Mouse (Mus musculus): ENCODE measurements around the gene Gm2564.
"Not testable (repeated sequence)": the region's sequence is repeated elsewhere in the genome, so short reads cannot be mapped to it uniquely, and the experiment has no call there.

The Gm2564 gene

GRCm38 (mm10) chr4:42629419-42629818 lies at the start of gene Gm2564:
Gm2564 (plus strand) TSS chr4:42629719.
- not testable (repeated sequence) for DNase-seq

- DNase-seq: not testable (repeated sequence)
Observed at GRCm38 (mm10) chr4:42611895-42612294, 17.6 kb upstream of the Gm2564 start, which contains the start of gene Gm10591. Gm10591 (plus strand) TSS chr4:42612195.

DNA sequence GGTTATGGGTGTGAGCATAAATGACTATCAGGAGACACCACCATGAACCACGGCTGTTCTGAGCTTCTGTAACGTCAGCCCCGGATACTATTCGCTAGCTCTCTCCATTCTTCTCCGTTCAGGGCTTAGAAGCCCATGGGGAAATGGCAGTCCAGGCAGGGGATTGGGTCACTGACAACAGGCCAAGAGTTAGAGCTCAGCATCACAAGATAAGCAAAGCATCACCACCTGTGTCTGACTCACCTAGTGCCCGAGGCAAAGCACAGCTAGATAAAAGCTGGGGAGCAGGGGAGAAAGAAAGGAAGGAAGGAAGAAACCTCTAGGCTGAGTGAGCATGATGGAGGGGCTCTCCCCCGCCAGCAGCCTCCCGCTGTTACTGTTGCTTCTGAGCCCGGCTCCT lies 25.4 kb downstream of the Gm2564 start, which contains the start of gene Ccl27b:
Gene Ccl27b (plus strand): TSS at position 301 of the 400 bp plus-strand sequence.
- not testable (repeated sequence) for DNase-seq

DNA sequence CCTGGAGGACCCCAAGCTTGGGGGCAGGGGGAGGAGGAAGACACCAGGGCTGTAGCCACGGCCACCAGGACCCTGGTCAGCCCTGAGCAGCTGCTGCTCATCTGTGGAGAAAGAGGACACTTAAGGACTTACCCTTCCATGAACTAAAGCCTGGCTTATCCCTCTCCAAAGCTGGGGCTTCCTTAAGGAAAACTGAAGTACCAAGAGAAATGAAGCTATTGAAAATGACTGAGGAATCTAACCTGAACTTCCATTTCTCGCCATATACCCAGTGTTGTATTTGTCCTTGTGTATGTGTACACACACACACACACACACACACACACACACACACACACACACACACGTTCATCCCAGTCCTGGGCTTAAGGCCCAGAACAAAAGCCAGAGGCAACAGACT lies 32.3 kb downstream of the Gm2564 start, which contains the start of gene Il11ra2:
Gene Il11ra2 (minus strand): TSS at position 101 of the 400 bp plus-strand sequence.
- not testable (repeated sequence) for DNase-seq

GRCm38 (mm10) chr4:42675415-42675814 lies 45.9 kb downstream of the Gm2564 start:
- DNase-seq: not testable (repeated sequence)

DNA sequence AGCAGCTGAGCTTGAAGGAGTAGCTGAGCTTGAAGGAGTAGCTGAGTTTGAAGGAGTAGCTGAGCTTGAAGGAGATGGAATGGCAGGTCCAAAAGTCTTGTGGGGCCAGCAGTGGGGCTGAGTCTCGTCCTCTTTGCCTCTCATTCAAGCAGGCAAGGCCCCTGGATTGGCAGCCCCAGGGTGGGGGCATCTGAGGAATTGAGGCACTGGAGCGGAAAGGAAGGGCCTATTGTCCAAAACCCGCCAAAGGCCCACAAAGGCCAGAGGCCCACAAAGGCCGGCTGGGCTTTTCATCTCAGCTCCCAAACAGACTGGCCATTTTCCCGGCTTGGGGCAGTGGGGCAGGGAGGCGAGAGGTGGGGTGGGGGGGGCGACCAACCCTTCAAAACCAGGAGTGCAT lies 49.8 kb downstream of the Gm2564 start:
- DNase-seq: not testable (repeated sequence)

DNA sequence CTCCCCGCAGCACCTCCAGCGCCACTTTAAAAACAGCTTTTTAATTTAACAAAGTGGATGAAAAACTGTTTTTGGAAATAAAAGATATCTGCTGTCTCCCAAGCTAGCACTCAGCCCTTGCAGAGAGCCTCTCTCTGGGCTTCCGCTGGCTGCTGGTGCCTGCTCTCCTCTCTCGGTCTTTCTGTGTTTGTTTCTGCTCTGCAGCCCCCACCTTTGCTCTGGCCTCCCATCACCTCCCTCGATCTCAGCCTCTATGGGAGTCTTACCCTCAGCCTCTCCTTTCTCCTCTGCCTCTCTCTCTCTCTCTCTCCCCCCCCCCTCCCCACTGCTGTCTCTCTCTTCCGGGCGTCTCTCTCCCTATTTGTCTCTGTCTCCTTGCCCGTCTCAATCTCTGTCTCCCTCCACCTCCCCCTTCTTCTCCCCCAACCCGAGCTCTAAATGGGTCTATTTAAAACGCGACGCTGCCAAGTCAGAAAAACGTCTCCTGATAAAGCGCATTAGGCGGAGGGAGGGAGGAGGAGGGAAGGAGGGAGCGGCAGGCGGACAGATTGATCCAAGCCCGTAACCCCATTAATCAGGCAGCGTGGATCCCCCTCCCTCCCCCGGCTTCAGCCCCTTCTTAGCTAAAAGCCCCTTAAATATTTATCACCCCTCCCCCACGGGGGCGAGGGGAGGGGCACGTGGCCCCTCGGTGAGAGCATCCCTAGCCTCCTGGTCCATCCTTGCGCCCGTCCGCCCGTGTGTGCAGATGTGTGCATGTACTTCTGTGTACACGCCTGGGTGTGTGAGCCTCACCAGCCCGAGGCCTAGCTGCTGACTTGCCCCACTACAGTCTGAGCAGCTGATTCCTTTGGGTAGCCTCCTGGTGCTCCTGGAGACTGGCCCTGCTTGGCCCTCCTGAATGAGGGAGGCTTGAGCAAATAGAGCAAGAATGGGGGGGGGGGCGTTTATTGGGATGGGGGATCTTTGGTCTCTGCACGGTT lies 51.1 kb downstream of the Gm2564 start:
- DNase-seq: not testable (repeated sequence)
